Mouse (Mus musculus) mammary gland, adult 2 months (tissue): ENCODE data around the gene Urah. TPM values are rescaled to one million over a fixed set of nuclear protein-coding genes. Genes with fewer than 3 reads are reported as not detected.

ENCODE experiments used
- polyA plus RNA-seq: library from polyadenylated mRNA; depleted of rRNA; stranded (reverse); fragments of >200 nt; gene quantifications from 2 replicates; pipeline ENCODE4 v1.2.3, GENCODE M21; 2012; ENCODE audit warnings: low replicate concordance; rRNA removed

Gene Urah
- 35.9 and 51.0 TPM in 2 replicates for polyA plus RNA-seq

GRCm38 (mm10) chr7:140834968-140835757, at the start of gene Urah:
TSS of gene Urah (plus strand) at chr7:140835018.

DNA sequence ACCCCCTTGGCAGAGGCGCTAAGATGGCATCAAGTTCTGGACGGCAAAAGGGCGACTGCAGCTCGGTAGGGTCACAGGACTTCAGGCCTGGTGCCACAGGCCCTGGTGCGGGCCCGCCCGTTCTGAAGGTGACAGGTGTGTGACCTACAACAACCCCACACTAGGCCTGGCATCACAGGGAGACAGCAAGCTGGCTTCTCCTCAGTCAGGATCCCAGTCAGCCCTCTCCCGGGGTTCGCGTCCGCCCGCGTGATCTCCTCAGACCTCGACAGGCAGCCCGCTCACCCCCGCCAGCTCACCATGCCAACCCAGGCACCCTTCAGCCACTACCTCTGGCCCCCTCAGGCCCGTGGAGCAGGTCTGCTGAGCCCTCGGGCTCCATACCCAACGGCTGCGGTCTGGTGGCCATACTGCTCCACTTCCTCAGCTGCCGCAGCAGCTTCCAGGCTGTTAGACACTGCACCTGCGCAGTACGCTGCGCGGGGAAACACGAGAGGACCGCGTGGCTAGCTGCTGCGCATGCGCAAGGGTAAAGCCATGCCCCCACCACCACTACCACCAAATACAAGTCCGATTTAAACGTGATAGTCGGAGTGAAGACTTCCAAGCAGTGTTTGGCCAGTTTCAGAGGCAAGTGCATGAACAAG, 47.3 kb upstream of the Urah start, which contains the start of gene Syce1:
TSS of gene Syce1 (minus strand) at position 447 of the 647 bp plus-strand sequence.

DNA sequence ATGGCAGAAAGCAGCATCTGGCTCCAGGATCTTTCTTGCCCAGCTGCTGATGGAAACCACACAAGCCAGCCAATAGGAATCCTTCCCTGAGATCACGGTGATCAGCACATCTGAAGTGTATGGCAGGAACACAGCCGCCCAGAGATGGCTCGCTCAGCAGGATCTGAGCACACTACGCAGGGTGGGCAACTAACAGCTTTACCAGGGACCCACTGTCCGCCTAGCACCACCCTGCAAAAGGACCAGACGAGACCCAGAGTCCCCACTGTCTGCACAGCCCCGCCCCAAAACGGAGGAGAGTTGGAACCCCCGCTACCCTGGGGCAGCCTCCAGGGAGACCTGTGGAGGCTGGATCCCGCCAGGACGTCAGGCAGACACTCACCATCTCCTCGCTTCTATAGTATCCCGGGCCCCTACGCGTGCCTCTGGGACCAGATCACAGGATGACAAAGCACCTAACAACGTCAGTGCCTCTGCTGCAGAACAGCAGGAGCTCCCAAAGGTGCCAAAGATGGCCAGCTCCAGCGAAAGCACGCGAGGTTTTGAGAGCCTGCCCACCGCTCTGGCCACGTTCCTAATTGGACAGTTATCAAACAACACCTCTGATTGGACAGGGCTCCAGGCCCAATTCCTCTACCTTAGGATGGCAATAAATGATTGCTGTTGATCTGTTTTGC, 13.0 kb upstream of the Urah start, which contains the start of gene Zfp941:
TSS of gene Zfp941 (minus strand) at position 526 of the 677 bp plus-strand sequence.

DNA sequence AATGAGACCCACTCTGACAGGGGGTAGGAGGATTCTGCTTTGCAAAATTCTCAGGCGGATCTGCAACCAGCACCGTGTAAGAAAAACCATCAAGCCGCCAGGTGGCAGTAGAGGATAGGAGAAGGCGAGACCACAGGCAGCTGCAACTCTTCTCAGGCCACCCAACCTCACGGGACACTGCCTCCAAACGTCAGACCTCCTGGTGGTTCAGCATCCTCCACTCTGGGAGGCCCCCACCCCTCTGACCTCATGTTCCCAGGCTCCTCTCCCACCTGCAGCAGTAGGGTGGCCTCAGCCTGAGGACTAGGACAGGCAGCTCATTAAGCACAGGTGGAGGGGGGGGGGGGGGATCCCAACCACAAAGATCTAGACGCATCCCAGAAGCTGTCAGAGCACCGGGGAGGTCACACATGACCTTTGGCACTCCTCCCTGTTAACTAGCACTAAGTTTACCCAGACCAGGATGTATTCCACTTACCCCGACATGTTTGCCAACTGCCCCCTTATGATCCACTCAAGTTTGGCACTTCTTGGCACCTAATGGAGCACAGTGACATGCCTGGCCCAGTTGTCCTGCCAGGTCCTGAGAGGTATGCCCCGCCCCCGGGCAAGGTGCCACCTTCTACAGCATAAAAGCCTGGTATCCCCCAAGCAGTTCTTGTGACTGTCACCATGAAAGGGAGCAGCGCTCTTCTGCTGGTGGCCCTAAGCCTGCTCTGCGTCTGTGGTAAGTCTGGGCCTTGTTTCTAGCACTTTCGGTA, 10.3 kb downstream of the Urah start, which contains the start of gene Scgb1c1:
TSS of gene Scgb1c1 (plus strand) at position 643 of the 761 bp plus-strand sequence.

GRCm38 (mm10) chr7:140847755-140848580, 13.2 kb downstream of the Urah start, which contains the start of gene Odf3:
TSS of gene Odf3 (plus strand) at chr7:140847805.

DNA sequence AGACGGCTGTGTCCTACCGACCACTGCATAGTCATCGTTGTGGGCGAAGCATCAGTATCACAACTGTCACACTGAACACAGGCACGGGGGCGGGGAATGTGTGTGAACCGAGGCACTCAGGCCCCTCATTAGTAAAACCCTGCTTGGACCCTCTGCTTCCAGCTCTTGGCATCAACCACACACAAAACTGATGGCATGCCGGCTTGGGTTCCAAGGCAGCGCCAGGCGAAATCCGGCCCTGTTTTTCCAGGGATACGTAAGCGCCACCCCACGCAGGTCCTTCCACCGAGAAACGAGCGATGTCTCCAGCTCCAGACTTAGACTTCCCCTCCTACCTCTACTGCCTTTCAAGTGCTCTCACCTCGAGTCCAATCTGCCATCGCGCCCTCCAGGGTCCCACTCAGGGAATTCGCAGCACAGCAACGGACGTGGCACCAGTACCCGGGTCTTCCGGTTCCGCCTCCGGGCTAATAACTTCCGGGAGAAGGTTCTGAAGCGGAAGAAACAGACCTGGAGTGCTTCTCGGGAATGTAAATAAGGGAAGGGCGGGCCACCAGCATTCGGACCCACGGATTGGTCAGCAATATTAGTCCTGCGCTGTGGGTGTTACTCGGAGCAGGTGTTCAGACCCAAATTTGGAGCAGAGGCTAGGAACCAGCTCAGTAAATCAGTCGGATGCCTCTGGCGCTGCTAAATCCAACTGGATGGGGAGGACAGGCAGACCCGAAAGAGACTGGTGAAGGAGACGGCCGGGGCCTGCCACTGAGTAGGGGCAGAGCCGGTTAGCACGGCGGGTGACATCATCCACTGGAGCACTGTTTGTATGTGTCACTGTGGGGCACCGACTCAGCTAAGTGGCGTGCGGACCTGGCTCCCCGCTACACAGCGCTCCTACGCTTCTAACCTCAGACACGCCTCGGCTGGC, 21.3 kb downstream of the Urah start, which contains the start of gene Gm45785:
TSS of gene Gm45785 (minus strand) at position 472 of the 925 bp plus-strand sequence.

GRCm38 (mm10) chr7:140856785-140857549, 22.1 kb downstream of the Urah start, which contains the start of gene Ric8a:
TSS of gene Ric8a (plus strand) at chr7:140856957.

GRCm38 (mm10) chr7:140857550-140858505, 23.0 kb downstream of the Urah start, which contains the start of gene Bet1l:
TSS of gene Bet1l (minus strand) at chr7:140857577.

DNA sequence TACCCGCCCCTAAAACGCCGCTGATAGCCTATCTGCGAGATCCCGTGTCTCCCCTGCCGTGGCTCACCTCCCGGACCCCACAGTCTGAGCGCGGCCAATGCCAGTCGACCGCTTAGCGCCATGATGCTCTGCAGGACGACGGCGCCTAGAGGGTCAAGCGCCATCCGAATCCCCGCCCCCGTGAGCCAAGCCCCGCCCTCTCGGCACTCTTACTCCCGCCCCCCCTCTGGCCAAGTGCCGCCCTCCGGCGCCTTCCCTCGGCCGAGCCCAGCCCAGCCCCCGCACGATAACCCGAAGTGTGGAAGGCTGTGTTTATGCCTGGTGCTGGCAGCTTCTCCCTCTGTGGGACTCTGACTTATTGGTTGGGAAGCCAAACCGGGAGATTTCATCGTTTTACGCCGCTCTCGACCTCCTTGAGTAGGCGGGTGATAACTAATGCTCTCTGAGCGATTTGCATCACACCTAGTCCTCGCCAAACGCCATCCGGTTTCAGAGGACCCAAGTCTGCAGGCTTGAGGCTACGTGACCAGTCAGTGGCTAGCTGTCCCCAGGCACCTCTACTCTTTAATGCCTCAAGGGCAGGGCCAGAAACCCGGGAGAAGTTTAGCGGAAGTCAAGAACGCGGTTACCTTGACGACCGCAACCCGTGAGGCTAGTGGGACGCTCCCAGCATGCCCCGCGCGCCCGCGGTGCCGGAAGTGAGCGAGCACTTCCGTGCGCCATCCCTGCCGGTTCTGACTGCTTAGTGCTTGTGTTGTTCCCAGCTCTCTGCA, 47.1 kb downstream of the Urah start, which contains the start of the genes Psmd13 and Sirt3:
TSS of gene Psmd13 (plus strand) at position 273 of the 773 bp plus-strand sequence.
TSS of gene Sirt3 (minus strand) at position 614 of the 773 bp plus-strand sequence.

Other genes starting within 250 kb of the Urah start
- gene Olfr46, start 233.7 kb upstream of the Urah start, polyA plus RNA-seq = not detected in 2 replicates
- gene Olfr61, start 206.0 kb upstream of the Urah start, polyA plus RNA-seq = not detected in 2 replicates
- not detected in 2 replicates for gene Olfr53, start 188.6 kb upstream of the Urah start, polyA plus RNA-seq
- gene Olfr539, start 175.1 kb upstream of the Urah start, polyA plus RNA-seq = not detected in 2 replicates
- gene Olfr45, start 153.1 kb upstream of the Urah start, polyA plus RNA-seq = not detected in 2 replicates
- gene Olfr541, start 137.8 kb upstream of the Urah start, polyA plus RNA-seq = not detected in 2 replicates
- gene Cyp2e1, start 71.3 kb upstream of the Urah start, polyA plus RNA-seq = 154 and 260 TPM in 2 replicates
- 0.12 and 0.17 TPM in 2 replicates for gene Syce1, start 47.2 kb upstream of the Urah start, polyA plus RNA-seq
- gene Zfp941, start 12.8 kb upstream of the Urah start, polyA plus RNA-seq = 0.02 and 0.07 TPM in 2 replicates
- gene Scgb1c1, start 10.5 kb downstream of the Urah start, polyA plus RNA-seq = not detected in 2 replicates
- gene Odf3, start 12.8 kb downstream of the Urah start, polyA plus RNA-seq = 0.19 and 0.24 TPM in 2 replicates
- not detected in 2 replicates for gene Gm45785, start 21.3 kb downstream of the Urah start, polyA plus RNA-seq
- 125 and 131 TPM in 2 replicates for gene Ric8a, start 21.9 kb downstream of the Urah start, polyA plus RNA-seq
- gene Bet1l, start 22.6 kb downstream of the Urah start, polyA plus RNA-seq = 23.2 and 34.0 TPM in 2 replicates
- gene Psmd13, start 47.0 kb downstream of the Urah start, polyA plus RNA-seq = 48.3 and 59.6 TPM in 2 replicates
- 29.0 and 45.3 TPM in 2 replicates for gene Sirt3, start 47.3 kb downstream of the Urah start, polyA plus RNA-seq
- gene Cox8b, start 65.4 kb downstream of the Urah start, polyA plus RNA-seq = 395 and 928 TPM in 2 replicates
- 0.30 TPM in 1 of 2 replicates, not detected in the other for gene Nlrp6, start 85.9 kb downstream of the Urah start, polyA plus RNA-seq
- gene Pgghg, start 106.4 kb downstream of the Urah start, polyA plus RNA-seq = 49.9 and 60.2 TPM in 2 replicates
- gene Ifitm5, start 115.3 kb downstream of the Urah start, polyA plus RNA-seq = 2.6 and 4.0 TPM in 2 replicates
- not detected in 2 replicates for gene Gm45717, start 120.9 kb downstream of the Urah start, polyA plus RNA-seq
- 1,072 and 1,260 TPM in 2 replicates for gene Ifitm2, start 121.0 kb downstream of the Urah start, polyA plus RNA-seq
- 132 and 165 TPM in 2 replicates for gene Ifitm1, start 132.2 kb downstream of the Urah start, polyA plus RNA-seq
- 410 and 816 TPM in 2 replicates for gene Ifitm3, start 175.8 kb downstream of the Urah start, polyA plus RNA-seq
- 10.7 and 37.4 TPM in 2 replicates for gene Ifitm6, start 182.9 kb downstream of the Urah start, polyA plus RNA-seq
- not detected in 2 replicates for gene Gm17387, start 194.1 kb downstream of the Urah start, polyA plus RNA-seq
- gene B4galnt4, start 226.1 kb downstream of the Urah start, polyA plus RNA-seq = 1.0 and 2.5 TPM in 2 replicates
- 30.8 and 48.9 TPM in 2 replicates for gene Pkp3, start 243.2 kb downstream of the Urah start, polyA plus RNA-seq